Mouse (Mus musculus): ENCODE measurements around the gene Lsg1. TPM values are rescaled to one million over a fixed set of nuclear protein-coding genes. Genes with fewer than 3 reads are reported as not detected.

The Lsg1 gene
- polyA plus RNA-seq, 1 experiment from 2014 or later, result 44.9 TPM

DNA sequence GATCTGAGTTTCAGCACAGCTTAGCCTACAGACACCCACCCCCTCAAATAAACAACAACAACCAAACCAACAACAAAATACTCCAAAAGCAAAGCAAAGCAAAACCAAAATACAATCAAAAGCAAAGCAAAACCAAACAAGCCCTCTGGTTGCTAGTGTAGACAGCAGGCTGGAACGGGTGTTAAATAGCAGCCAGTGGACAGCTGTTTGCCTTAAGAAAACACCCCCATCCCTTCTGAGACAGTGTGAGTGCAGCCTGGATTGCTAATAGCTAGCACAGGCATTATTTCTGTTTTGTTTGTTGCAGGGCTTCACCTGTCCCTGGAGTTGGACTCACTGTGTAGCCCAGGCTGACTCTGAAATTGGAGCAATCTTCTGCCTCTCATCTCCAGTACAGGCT, 54.5 kb downstream of the Lsg1 start:
- H3K4me3 ChIP-seq (ENCODE audit: low read length), result no peak overlapping the region
- no peaks in the 10 kb centered on the region for H3K9me3 ChIP-seq (ENCODE audit: control insufficient read depth, low read length)
- H3K27ac ChIP-seq (ENCODE audit: low read depth, low read length), result no peak overlapping the region
- WGBS, result 68% methylated on average over 1 of the region's 1 CpGs
- no peaks in the 10 kb centered on the region; the same call in 1 of the 2 replicates for H3K4me1 ChIP-seq (ENCODE audit: control insufficient read depth, insufficient read depth, low read depth, low read length)
- peaks cover 9% of the 10 kb centered on the region; the same call in 1 of the 2 replicates for H3K36me3 ChIP-seq (ENCODE audit: control insufficient read depth, insufficient read depth, low read length)
- ATAC-seq, result no peak
- H3K9ac ChIP-seq (ENCODE audit: low read depth, low read length), result no peak overlapping the region
- no peak overlapping the region for H3K4me2 ChIP-seq (ENCODE audit: low read length)
- H3K27me3 ChIP-seq (replicated peaks; ENCODE audit: control insufficient read depth, insufficient read depth, low read length), result no peaks in the 10 kb centered on the region

DNA sequence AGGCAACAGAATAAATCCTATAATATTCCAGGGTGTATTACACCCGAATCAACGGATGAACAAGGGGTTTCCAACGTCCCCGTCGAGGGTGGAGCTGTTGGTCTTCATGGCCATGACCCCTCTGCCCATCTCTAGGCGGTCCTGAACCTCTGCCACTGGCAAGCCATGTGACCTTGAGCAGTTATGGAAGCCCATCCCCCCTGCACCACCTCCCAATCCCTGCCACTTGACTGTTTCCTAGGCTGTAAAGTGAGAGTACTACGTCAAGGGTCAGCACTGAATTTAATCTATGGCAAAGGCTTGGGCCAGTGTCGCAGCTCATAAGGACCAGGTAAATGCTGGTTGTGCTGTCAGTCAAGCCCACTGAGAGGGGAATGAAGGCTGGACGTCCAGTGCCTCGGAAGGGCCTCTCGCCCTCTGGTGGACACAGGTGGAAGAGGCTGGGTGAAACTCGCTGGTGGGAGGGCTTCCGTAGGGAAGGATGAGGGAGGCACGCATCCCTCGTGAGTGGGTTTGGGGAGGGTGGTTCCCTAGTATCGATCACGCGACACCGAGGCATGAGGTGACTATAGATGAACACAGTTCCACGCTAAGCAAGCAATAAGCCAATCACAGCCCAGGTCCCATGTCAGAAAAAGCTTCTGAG, 55.5 kb downstream of the Lsg1 start:
- 29% methylated on average over 20 of the region's 20 CpGs for WGBS
- peaks cover 11% of the 10 kb centered on the region; the same call in 1 of the 2 replicates for H3K36me3 ChIP-seq (ENCODE audit: control insufficient read depth, insufficient read depth, low read length)
- H3K4me2 ChIP-seq (ENCODE audit: low read length), result no peak overlapping the region
- no peak overlapping the region for H3K9ac ChIP-seq (ENCODE audit: low read depth, low read length)
- no peaks in the 10 kb centered on the region for H3K9me3 ChIP-seq (ENCODE audit: control insufficient read depth, low read length)
- no peaks in the 10 kb centered on the region; the same call in 1 of the 2 replicates for H3K4me1 ChIP-seq (ENCODE audit: control insufficient read depth, insufficient read depth, low read depth, low read length)
- peak; percentile 54; the same call in 1 of the 2 replicates for ATAC-seq
- H3K27ac ChIP-seq (ENCODE audit: low read depth, low read length), result no peak overlapping the region
- no peak overlapping the region for H3K4me3 ChIP-seq (ENCODE audit: low read length)
- no peaks in the 10 kb centered on the region for H3K27me3 ChIP-seq (replicated peaks; ENCODE audit: control insufficient read depth, insufficient read depth, low read length)

DNA sequence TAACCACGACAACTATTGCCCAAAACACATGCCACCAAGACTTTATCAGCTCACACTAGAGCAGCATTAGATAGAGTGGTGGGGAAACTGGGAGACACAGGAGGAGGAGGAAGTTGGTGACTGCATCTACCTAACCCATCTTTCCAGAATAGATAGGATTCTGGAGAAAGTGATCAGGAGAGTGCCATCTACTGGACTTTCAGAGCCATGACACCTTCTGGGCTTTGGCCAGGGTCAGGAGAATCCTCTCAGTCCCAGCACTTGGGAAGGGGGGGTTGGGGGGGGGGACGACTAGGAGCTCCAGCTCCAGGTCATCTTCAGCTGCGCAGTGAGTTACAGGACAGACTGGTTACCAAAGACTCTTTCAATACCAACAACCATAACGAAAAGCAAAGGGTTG, 56.6 kb downstream of the Lsg1 start:
- H3K9me3 ChIP-seq (ENCODE audit: control insufficient read depth, low read length), result no peaks in the 10 kb centered on the region
- no peak for ATAC-seq
- no peaks in the 10 kb centered on the region; the same call in 1 of the 2 replicates for H3K4me1 ChIP-seq (ENCODE audit: control insufficient read depth, insufficient read depth, low read depth, low read length)
- 55% methylated on average over 4 of the region's 4 CpGs for WGBS
- H3K27ac ChIP-seq (ENCODE audit: low read depth, low read length), result no peak overlapping the region
- no peaks in the 10 kb centered on the region for H3K27me3 ChIP-seq (replicated peaks; ENCODE audit: control insufficient read depth, insufficient read depth, low read length)
- no peak overlapping the region for H3K4me2 ChIP-seq (ENCODE audit: low read length)
- H3K9ac ChIP-seq (ENCODE audit: low read depth, low read length), result no peak overlapping the region
- peaks cover 11% of the 10 kb centered on the region; the same call in 1 of the 2 replicates for H3K36me3 ChIP-seq (ENCODE audit: control insufficient read depth, insufficient read depth, low read length)
- H3K4me3 ChIP-seq (ENCODE audit: low read length), result no peak overlapping the region

DNA sequence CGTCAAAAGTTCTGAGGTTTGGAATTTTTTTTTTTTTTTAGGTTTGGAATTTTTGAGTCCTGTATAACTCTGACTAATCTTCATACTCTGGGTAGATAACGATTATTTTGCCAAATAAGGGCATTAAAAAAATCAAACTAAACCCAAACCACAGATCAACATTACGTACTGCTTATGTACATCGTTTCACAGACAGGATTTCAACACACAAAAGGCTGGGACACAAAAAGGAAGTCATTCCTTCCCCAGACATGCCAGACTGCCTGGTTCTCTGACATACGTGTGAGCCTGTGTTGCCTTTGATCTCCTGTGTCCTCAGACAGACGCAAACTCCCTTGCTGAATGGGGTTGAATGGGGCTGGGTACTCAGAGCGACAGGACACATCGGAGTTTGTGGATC, 59.0 kb downstream of the Lsg1 start:
- no peak overlapping the region for H3K27ac ChIP-seq (ENCODE audit: low read depth, low read length)
- no peak overlapping the region for H3K9ac ChIP-seq (ENCODE audit: low read depth, low read length)
- peaks cover 17% of the 10 kb centered on the region for H3K36me3 ChIP-seq (ENCODE audit: control insufficient read depth, insufficient read depth, low read length)
- H3K27me3 ChIP-seq (replicated peaks; ENCODE audit: control insufficient read depth, insufficient read depth, low read length), result no peaks in the 10 kb centered on the region
- H3K4me3 ChIP-seq (ENCODE audit: low read length), result no peak overlapping the region
- no peak for ATAC-seq
- no peak overlapping the region for H3K4me2 ChIP-seq (ENCODE audit: low read length)
- WGBS, result 84% methylated on average over 8 of the region's 8 CpGs
- no peaks in the 10 kb centered on the region; the same call in 1 of the 2 replicates for H3K4me1 ChIP-seq (ENCODE audit: control insufficient read depth, insufficient read depth, low read depth, low read length)
- H3K9me3 ChIP-seq (ENCODE audit: control insufficient read depth, low read length), result no peaks in the 10 kb centered on the region

DNA sequence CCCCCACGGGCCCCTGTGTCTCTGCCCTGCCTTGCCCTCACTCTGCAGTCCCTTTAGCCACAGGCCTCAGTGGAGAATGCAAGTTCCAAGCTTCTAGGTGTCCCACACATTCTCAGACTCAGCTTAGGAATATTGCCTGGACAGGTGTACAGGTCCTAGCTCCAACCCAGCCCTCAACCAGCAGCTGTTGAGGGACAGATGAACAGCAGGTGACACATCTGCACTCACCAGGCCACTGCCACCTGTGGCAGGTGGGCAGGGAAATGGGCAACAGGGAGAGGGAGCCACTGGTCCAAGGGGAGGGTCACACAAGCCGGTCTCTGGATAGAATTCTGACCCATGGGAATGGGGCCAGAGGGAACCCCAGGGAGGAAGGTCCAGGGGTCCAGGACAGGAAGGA, 59.5 kb downstream of the Lsg1 start:
- Histone ChIP-seq H3K36me3 (ENCODE audit: control insufficient read depth, insufficient read depth, low read length) (peaks cover 17% of the 10 kb centered on the region), H3K9me3 (ENCODE audit: control insufficient read depth, low read length) (no peaks in the 10 kb centered on the region), H3K9ac (ENCODE audit: low read depth, low read length) (no peak overlapping the region), H3K27ac (ENCODE audit: low read depth, low read length) (no peak overlapping the region), H3K4me1 (ENCODE audit: control insufficient read depth, insufficient read depth, low read depth, low read length) (no peaks in the 10 kb centered on the region; the same call in 1 of the 2 replicates), H3K4me2 (ENCODE audit: low read length) (no peak overlapping the region), H3K27me3 (replicated peaks; ENCODE audit: control insufficient read depth, insufficient read depth, low read length) (no peaks in the 10 kb centered on the region), H3K4me3 (ENCODE audit: low read length) (no peak overlapping the region)
- no peak for ATAC-seq
- 80% methylated on average over 2 of the region's 2 CpGs for WGBS

DNA sequence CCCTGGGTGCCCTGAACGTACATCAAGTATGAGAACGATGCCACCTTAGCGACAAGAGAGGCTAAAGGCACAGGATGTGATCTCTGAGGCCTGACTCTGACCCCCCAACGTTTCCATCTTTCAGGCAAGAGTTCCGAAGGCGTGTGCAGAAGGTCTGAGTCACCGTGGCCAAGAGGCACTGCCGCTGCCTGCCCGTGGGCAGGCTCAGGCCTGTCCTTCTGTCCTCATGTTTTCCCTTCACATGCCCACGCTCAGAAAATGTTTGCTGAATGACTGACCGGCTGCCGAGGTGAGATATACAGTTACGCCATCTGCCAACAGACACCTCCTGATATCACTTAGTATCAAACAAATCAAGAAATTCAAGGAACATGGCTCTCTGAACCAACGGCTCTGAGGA, 61.6 kb downstream of the Lsg1 start:
- Histone ChIP-seq H3K27ac (ENCODE audit: low read depth, low read length) (no peak overlapping the region), H3K9ac (ENCODE audit: low read depth, low read length) (no peak overlapping the region), H3K4me3 (ENCODE audit: low read length) (no peak overlapping the region), H3K36me3 (ENCODE audit: control insufficient read depth, insufficient read depth, low read length) (peaks cover 24% of the 10 kb centered on the region), H3K9me3 (ENCODE audit: control insufficient read depth, low read length) (no peaks in the 10 kb centered on the region), H3K27me3 (replicated peaks; ENCODE audit: control insufficient read depth, insufficient read depth, low read length) (no peaks in the 10 kb centered on the region), H3K4me1 (ENCODE audit: control insufficient read depth, insufficient read depth, low read depth, low read length) (no peaks in the 10 kb centered on the region), H3K4me2 (ENCODE audit: low read length) (no peak overlapping the region)
- 88% methylated on average over 14 of the region's 14 CpGs for whole genome bisulfite sequencing
- ATAC-seq, result no peak

DNA sequence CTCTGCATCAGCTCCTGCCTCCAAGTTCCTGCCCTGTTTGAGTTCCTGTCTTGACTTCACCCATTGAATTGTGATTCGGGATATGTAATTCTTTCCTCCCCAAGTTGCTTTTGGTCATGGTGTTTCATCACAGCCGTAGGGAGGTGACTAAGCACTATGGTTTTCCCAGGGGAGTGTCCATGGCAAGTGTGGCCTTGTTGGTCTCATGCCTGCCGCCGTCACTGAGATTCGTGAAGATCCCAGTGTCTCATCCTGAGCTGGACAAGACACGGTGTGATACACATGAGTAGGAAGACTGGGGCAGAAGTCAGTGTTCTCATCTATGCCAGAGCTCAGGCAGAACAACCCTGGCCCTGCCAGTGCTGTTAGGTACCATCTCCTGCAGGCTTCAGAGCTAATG, 62.9 kb downstream of the Lsg1 start:
- 91% methylated on average over 6 of the region's 6 CpGs for WGBS
- no peak overlapping the region for H3K4me3 ChIP-seq (ENCODE audit: low read length)
- H3K9me3 ChIP-seq (ENCODE audit: control insufficient read depth, low read length), result no peaks in the 10 kb centered on the region
- no peaks in the 10 kb centered on the region for H3K27me3 ChIP-seq (replicated peaks; ENCODE audit: control insufficient read depth, insufficient read depth, low read length)
- H3K36me3 ChIP-seq (ENCODE audit: control insufficient read depth, insufficient read depth, low read length), result peaks cover 22% of the 10 kb centered on the region
- ATAC-seq, result no peak
- H3K9ac ChIP-seq (ENCODE audit: low read depth, low read length), result no peak overlapping the region
- H3K4me1 ChIP-seq (ENCODE audit: control insufficient read depth, insufficient read depth, low read depth, low read length), result no peaks in the 10 kb centered on the region; the same call in 1 of the 2 replicates
- no peak overlapping the region for H3K4me2 ChIP-seq (ENCODE audit: low read length)
- no peak overlapping the region for H3K27ac ChIP-seq (ENCODE audit: low read depth, low read length)

DNA sequence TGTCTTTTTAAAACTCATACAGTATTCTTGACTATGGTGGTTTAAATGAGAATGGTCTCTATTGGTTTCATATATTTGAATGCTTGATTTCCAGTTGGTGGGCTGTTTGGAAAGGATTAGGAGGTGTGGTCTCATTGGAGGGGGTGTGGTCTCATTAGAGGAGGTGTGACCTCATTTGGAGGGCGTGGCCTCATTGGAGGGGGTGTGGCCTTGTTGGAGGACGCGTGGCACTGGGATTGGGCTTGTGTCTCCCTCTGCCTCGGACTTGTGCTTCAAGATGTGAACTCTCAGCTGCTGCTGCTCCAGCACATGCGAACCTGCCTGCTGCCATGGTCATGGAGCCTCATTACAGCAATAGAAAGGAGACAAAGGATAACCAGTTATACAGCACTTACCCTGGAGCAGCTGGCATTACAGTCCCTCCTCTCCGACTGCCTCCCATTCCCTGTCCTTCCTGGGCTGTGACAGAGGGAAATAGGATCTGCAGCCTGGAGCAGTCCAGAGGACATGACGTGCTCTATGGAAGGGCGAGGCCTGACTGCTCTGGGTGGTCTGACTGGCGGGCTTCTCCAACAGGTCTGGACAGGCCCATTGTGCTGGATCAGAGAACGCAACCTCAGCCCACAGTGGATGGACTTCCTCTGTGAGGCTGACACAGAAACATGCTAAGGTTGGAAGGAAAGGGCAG, 65.0 kb downstream of the Lsg1 start:
- H3K9me3 ChIP-seq (ENCODE audit: control insufficient read depth, low read length), result no peaks in the 10 kb centered on the region
- H3K36me3 ChIP-seq (ENCODE audit: control insufficient read depth, insufficient read depth, low read length), result peaks cover 16% of the 10 kb centered on the region
- no peak overlapping the region for H3K9ac ChIP-seq (ENCODE audit: low read depth, low read length)
- H3K27me3 ChIP-seq (replicated peaks; ENCODE audit: control insufficient read depth, insufficient read depth, low read length), result no peaks in the 10 kb centered on the region
- no peak overlapping the region for H3K4me2 ChIP-seq (ENCODE audit: low read length)
- H3K4me3 ChIP-seq (ENCODE audit: low read length), result no peak overlapping the region
- 68% methylated on average over 10 of the region's 10 CpGs for WGBS
- no peak for ATAC-seq
- H3K27ac ChIP-seq (ENCODE audit: low read depth, low read length), result no peak overlapping the region
- no peaks in the 10 kb centered on the region; the same call in 1 of the 2 replicates for H3K4me1 ChIP-seq (ENCODE audit: control insufficient read depth, insufficient read depth, low read depth, low read length)

DNA sequence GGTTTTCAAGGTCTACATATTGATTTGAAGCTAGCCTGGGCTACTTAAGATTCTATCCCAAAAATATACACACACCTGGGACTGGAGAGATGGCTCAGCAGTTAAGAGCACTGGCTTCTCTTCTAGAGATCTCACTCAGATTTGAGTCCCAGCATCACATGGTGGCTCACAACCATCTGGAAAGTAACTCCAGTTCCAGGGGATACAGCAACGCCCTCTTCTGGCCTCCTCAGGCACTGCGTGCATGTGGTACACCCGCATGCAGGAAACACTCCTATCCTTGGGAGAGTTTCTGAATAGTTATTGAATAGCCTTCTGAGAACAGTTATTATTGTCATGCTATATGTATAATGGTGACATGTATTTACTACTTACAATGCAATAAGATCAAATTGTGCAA, 66.2 kb downstream of the Lsg1 start:
- no peaks in the 10 kb centered on the region for H3K27me3 ChIP-seq (replicated peaks; ENCODE audit: control insufficient read depth, insufficient read depth, low read length)
- 65% methylated on average over 3 of the region's 3 CpGs for WGBS
- H3K36me3 ChIP-seq (ENCODE audit: control insufficient read depth, insufficient read depth, low read length), result peaks cover 16% of the 10 kb centered on the region
- H3K4me3 ChIP-seq (ENCODE audit: low read length), result no peak overlapping the region
- no peak overlapping the region for H3K4me2 ChIP-seq (ENCODE audit: low read length)
- H3K9ac ChIP-seq (ENCODE audit: low read depth, low read length), result no peak overlapping the region
- H3K9me3 ChIP-seq (ENCODE audit: control insufficient read depth, low read length), result no peaks in the 10 kb centered on the region
- H3K27ac ChIP-seq (ENCODE audit: low read depth, low read length), result no peak overlapping the region
- H3K4me1 ChIP-seq (ENCODE audit: control insufficient read depth, insufficient read depth, low read depth, low read length), result no peaks in the 10 kb centered on the region; the same call in 1 of the 2 replicates
- no peak for ATAC-seq
